Mouse (Mus musculus): ENCODE data around the gene Cx3cr1.

Cx3cr1 gene

GRCm38 (mm10) chr9:119998776-119999175 lies 70.9 kb downstream of the Cx3cr1 start:
- DNase-seq (ENCODE audit: low spot score), result no peak

DNA sequence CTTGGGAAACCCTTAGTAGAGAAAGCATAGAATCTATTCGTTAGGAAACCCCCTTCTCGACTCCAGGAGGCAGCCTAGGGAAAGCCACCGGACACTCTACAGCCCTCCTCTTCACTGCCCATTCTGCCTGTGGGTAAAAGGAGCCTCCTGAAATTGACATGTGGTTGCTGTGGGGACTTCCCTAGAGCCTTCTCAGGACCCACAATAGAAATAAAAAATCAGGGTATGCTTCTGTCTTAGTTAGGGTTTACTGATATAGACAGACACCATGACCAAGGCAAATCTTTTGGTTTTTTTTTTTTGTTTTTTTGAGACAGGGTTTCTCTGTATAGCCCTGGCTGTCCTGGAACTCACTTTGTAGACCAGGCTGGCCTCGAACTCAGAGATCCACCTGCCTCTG lies 73.6 kb downstream of the Cx3cr1 start:
- DNase-seq (ENCODE audit: low spot score), result no peak

- DNase-seq (ENCODE audit: low spot score), result no peak
Observed at GRCm38 (mm10) chr9:119994207-119994606, 75.5 kb downstream of the Cx3cr1 start.

GRCm38 (mm10) chr9:119993092-119993844 lies 76.4 kb downstream of the Cx3cr1 start:
- no peak for DNase-seq (ENCODE audit: low spot score)

DNA sequence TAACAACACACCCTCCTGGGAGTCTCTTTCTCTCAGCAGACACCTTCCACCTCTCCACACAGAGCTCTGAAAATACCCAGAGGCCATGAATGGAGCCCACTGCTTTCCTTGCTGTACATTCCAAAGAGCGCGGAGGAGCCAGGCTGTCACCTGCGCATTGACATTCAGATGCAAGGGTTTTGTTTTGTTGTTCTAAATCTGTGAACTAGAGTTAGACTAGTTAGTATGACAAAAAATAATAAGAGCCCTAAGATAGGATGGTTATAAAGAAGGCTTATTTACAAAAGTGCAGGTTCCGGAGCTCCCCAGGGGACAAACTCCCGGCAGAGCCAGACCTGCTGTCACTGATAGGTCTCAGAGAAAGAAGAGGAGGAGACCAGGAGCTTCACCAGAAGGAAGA lies 78.4 kb downstream of the Cx3cr1 start:
- DNase-seq (ENCODE audit: low spot score), result no peak

DNA sequence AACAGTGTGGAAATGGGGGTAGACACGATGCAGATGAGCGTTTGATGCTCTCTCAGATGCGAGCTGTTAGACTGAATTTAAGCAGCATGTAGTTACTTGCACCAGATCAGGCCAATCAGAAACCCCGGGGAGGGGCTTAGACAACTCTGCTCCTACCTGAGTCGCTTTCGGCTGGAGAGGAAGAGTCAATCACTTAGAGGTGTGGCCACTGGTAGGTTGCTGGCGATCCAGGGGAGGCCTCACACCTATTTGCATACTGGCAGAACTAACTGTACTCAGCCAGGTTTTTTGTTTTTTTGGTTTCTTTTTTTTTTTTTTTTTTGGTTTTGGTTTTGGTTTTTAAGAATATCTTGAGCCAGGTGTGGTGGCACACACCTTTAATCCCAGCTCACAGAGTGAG lies 81.4 kb downstream of the Cx3cr1 start:
- no peak for DNase-seq (ENCODE audit: low spot score)

DNA sequence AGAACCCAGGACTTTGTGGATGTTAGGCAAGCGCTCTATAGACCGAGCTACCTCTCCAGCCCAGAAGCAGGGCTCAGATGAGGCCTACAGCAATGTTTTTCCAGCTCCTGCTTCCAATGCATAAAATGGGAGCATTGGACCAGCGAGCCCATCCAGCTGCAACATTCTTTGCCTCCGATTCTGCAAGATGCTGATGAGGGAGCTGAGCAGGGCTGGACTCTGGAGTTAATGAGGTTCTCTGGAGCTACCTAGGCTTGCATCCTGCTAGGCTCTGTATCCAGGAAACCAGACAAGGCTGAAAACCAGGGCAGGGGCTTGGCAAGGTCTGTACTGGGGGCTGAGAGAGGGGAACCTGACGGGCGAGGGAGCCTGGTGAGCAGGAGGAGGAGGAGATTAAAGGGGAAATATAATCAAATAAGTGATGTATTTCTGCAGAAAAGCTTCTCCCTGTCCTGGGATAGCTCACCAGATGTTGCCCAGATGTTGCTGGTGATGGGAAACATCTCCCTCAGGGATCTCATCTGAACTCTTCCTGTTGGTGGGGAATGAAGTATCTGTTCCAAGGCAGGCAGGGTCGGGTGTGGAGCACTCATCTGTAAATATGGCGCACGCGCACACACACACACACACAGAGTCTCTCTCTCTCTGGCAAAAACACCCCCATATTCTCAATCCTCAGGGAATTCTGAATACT lies 83.7 kb downstream of the Cx3cr1 start:
- no peak for DNase-seq (ENCODE audit: low spot score)

GRCm38 (mm10) chr9:119984536-119985011 lies 85.1 kb downstream of the Cx3cr1 start, which contains the start of gene Csrnp1:
TSS of gene Csrnp1 (minus strand) at chr9:119984658.
- no peak for DNase-seq (ENCODE audit: low spot score)

- DNase-seq (ENCODE audit: low spot score), result no peak
Observed at GRCm38 (mm10) chr9:119983585-119984535, 85.8 kb downstream of the Cx3cr1 start.

- DNase-seq (ENCODE audit: low spot score), result no peak
Observed at GRCm38 (mm10) chr9:119982956-119983551, 86.6 kb downstream of the Cx3cr1 start.

DNA sequence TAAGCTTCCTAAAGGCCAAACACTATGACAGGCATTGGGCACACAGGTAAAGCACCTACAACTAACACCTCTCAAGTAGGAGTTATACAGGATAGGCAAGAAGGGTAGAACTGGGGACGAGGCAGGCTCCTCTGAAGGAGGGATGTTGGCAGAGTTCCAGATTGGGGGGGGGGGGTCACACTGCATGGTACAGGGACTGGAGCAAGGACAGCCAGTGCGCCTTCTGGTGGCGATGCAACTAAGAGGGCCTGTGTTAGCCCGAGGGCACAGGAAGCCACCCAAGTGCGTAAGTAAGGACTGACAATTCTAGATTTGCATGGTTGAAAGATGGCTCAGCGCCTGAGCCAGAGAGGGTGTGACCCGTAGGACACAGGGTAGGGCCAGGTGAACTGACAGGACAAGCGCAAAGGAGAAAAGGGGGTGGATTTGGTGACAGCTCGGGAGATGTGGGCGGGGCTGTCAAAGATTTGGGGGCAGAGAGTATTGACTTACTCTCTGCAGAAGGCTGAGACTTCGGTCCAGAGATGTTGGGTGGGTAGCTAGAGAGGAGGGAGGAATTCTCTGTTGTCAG lies 87.4 kb downstream of the Cx3cr1 start:
- DNase-seq (ENCODE audit: low spot score), result no peak

GRCm38 (mm10) chr9:119981183-119982179 lies 88.2 kb downstream of the Cx3cr1 start:
- no peak for DNase-seq (ENCODE audit: low spot score)

DNA sequence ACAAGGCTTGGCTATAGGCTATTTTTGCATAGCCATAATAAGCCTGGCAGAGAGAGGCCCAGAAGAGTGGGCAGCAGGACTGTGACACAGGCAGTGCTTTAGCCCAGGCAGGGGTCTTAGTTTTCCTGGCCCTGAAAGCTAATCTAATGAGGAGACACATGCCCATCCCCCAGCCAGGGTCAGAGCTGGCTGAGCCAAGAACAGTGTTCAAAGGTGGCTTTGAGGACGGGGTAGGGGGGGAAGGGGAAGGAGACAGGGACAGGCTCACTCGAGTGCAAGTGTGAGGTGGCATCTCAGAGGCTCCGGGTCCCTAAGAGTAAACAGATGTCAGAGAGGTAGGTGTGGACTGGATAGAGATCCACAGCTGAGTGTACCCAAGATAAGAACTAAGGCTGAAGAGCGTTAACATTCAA lies 88.9 kb downstream of the Cx3cr1 start:
- no peak for DNase-seq (ENCODE audit: low spot score)

- DNase-seq (ENCODE audit: low spot score), result no peak
Observed at GRCm38 (mm10) chr9:119979749-119980148, 89.9 kb downstream of the Cx3cr1 start.

GRCm38 (mm10) chr9:119978811-119979441 lies 90.8 kb downstream of the Cx3cr1 start:
- no peak for DNase-seq (ENCODE audit: low spot score)

DNA sequence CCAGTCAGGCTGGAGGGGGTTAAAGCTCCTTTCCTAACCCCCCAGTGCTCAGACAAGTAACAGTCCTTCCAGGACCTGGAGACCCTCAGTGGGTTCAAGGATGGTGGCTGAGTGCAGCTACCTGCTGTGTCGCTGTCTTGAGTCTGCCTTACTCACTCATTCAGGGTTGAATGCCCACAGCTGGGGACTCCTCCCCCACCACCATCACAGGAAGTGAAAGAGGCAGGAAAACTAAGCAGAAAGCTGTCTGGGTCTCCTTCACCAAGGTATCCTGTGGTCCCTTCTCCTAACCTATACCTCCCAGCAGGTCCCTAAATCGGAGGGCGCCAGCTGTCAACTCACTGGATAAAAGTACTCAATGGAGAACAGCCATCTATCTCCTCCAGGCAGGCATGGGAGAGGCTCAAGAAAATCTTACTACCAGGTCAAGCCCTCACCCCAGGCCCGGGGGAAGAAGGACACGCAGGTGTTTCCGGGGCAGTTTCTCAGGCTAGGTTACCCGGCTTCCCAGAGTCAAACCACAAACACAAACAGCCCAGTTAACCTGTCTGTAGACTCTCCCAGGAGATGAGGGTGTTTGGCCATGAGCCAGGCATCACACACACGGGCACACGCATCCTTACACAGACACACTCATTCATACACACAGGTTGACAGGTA lies 91.4 kb downstream of the Cx3cr1 start:
- no peak for DNase-seq (ENCODE audit: low spot score)

DNA sequence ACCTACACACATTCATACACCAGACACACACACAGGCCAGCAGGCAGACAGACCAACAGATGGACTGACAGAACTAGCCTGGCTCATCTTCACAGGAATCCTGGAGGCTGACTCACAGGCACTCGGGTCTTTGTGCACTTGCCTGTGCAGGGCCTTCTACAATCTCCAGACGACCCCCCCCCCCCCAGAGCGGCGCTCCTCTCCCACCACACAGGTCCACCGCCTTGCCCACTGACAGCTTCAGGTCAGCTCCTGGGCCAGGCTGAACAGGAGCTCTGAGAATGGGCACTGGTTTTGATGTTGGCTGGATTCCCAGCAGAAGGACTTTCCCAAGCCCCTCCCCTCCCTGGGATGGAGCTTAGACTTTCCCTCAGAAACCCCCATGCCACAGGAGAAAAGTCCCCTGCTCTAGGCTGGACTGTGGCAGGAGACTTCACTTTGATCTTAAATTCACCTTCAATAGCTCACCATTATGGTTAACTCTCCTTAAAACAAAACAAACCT lies 92.1 kb downstream of the Cx3cr1 start:
- DNase-seq (ENCODE audit: low spot score), result no peak

DNA sequence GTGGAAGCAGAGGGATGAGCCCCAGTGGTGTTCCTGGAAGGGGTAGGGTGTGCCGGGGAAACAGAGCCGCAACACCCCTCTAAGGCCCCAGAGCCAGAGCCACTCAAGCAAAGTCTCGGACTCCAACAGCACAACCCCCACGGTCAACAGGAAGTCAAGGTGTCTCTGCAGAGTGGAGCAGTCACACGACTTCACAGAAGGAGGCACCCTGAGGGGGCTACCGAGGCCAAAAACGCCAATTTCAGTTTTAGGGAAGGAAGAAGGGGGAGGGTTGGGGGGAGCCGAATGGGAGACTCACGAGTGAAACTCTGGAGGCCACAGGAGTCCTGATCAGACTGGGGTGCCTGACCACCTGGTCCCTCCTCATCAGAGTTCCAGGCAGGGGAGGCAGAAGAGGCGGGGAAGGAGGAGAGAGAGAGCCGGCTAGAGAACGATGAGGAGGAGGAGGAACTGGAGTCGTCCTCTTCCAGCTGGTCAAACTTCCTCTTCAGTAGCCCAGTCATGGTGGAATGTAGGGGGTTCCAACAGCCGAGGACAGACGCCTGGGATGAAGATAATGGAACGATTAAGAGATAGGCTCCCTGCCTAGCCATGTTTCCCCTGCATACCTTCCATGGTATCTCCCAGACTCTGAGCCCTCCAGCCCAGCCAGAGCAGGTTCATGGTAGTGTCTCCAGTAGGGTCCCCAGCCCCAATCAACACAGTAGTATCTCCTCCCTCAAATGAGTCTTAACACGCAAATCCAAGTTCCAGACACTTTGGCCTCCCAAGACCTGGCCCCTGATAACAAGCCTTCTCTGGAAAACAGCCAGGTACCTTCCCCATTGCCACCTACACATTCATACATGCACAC lies 92.7 kb downstream of the Cx3cr1 start:
- no peak for DNase-seq (ENCODE audit: low spot score)
